Mouse (Mus musculus): ENCODE measurements around the gene Mad2l2. TPM values are rescaled to one million over a fixed set of nuclear protein-coding genes. Genes with fewer than 3 reads are reported as not detected.

Mad2l2 gene
- 105 and 106 TPM in 2 replicates for polyA plus RNA-seq (2015; fragmentation: Nextera tagmentation; extraction: Ambion mirVana)

GRCm38 (mm10) chr4:148130133-148130532, at the start of gene Mad2l2:
TSS of gene Mad2l2 (plus strand) at chr4:148130384.
- H3K4me1 ChIP-seq (replicated peaks) = peaks cover 65% of the 10 kb centered on the region
- H3K36me3 ChIP-seq = peaks cover 7% of the 10 kb centered on the region; the same call in 1 of the 2 replicates
- peak; percentile 16 for ATAC-seq
- no peaks in the 10 kb centered on the region; the same call in 1 of the 2 replicates for H3K9me3 ChIP-seq
- peak within 1 kb of the TSS; percentile 99 for H3K27ac ChIP-seq
- peak within 1 kb of the TSS; percentile 78 for H3K4me3 ChIP-seq (replicated peaks)
- no peaks in the 10 kb centered on the region for H3K27me3 ChIP-seq
- under 1% methylated on average over 18 of the region's 18 CpGs for WGBS
- peak within 1 kb of the TSS; percentile 61 for H3K4me2 ChIP-seq (replicated peaks)
- peak within 1 kb of the TSS; percentile 98 for H3K9ac ChIP-seq (replicated peaks)

GRCm38 (mm10) chr4:148080597-148080973, 49.6 kb upstream of the Mad2l2 start:
- H3K36me3 ChIP-seq = no peaks in the 10 kb centered on the region
- 100% methylated on average over 1 of the region's 1 CpGs for WGBS
- no peak overlapping the region for H3K27ac ChIP-seq
- no peak overlapping the region for H3K9ac ChIP-seq (replicated peaks)
- ATAC-seq = no peak
- H3K4me2 ChIP-seq (replicated peaks) = no peak overlapping the region
- H3K4me1 ChIP-seq (replicated peaks) = peaks cover 16% of the 10 kb centered on the region
- H3K27me3 ChIP-seq = no peaks in the 10 kb centered on the region
- no peaks in the 10 kb centered on the region for H3K9me3 ChIP-seq
- no peak overlapping the region for H3K4me3 ChIP-seq (replicated peaks)

- Histone ChIP-seq H3K27me3 (no peaks in the 10 kb centered on the region), H3K27ac (no peak overlapping the region), H3K9me3 (no peaks in the 10 kb centered on the region), H3K4me3 (replicated peaks) (no peak overlapping the region), H3K36me3 (no peaks in the 10 kb centered on the region), H3K4me2 (replicated peaks) (no peak overlapping the region), H3K4me1 (replicated peaks) (peaks cover 18% of the 10 kb centered on the region), H3K9ac (replicated peaks) (no peak overlapping the region)
- WGBS = 92% methylated on average over 10 of the region's 10 CpGs
- ATAC-seq = no peak; the same call in 1 of the 2 replicates
These were observed 49.0 kb upstream of the Mad2l2 start for GRCm38 (mm10) chr4:148081201-148081600.

DNA sequence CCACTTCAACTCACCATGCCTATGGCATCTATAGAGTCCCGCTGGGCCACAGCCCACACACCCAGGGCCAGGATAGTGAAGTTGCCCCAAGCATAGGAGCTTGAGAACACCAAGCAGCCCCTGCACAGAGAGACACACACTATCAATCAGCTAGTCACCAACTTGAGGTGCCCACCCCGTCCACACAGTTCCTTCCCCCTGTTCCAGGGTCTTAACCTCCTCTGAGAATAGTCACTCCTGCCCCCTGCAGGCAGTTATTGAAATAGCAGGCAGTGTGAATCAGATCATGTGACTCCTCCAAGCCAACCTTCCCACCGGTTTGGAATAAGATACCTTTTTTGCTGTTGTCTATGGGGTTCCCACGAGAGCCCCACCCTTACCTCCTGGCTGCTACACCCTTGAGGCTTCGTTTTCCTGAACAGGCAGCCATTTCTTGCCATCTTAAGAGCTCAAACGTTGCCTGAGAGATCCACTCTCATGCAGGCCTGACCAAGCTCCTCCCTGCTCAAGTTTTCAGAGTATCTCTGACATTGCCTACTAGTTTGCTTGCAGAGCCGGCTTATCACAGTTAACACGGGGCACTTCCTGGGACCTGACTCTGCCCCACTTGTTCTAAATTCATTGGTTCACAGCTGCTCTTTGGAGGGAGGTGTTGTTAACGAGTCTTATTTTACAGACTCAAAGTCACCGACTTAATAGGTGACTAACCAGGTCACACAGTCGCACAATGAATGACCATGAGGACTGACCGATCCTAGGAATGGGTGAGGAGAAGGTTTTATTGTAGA, 47.7 kb upstream of the Mad2l2 start:
- Histone ChIP-seq H3K27ac (no peak overlapping the region), H3K4me1 (replicated peaks) (peaks cover 26% of the 10 kb centered on the region), H3K36me3 (no peaks in the 10 kb centered on the region), H3K9me3 (no peaks in the 10 kb centered on the region), H3K9ac (replicated peaks) (no peak overlapping the region), H3K4me2 (replicated peaks) (no peak overlapping the region), H3K4me3 (replicated peaks) (no peak overlapping the region), H3K27me3 (no peaks in the 10 kb centered on the region)
- WGBS = 58% methylated on average over 12 of the region's 12 CpGs
- peak; percentile 50 for ATAC-seq

- no peaks in the 10 kb centered on the region for H3K36me3 ChIP-seq
- H3K9me3 ChIP-seq = no peaks in the 10 kb centered on the region
- WGBS = 69% methylated on average over 21 of the region's 21 CpGs
- no peak overlapping the region for H3K9ac ChIP-seq (replicated peaks)
- peaks cover 35% of the 10 kb centered on the region for H3K4me1 ChIP-seq (replicated peaks)
- no peak overlapping the region for H3K27ac ChIP-seq
- no peak overlapping the region for H3K4me2 ChIP-seq (replicated peaks)
- ATAC-seq = no peak
- no peak overlapping the region for H3K4me3 ChIP-seq (replicated peaks)
- no peaks in the 10 kb centered on the region for H3K27me3 ChIP-seq
These were observed 46.8 kb upstream of the Mad2l2 start for GRCm38 (mm10) chr4:148083176-148083899.

DNA sequence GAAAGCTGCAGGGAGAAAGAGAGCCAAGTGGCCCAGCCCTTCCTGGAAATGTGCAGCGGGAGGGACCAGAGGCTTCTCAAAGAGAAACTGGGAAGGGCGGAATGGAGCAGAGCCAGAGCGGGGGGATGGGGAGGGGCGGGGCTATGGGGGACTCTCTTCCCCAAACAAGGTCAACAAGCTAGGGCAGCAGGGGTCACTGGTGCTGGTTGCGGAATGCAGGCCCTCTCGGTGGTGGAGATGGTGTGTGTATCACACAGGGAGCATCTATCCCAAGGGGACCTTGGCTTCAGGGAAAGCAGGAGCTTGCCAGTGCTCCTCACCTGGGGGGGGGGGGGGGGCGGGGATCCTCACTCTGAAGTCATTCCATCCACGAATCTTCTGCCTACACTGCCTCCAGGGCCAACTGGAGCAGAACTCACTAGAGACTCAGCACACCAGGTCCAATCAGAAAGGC, 45.9 kb upstream of the Mad2l2 start:
- ATAC-seq = no peak
- whole genome bisulfite sequencing = 6% methylated on average over 8 of the region's 8 CpGs
- Histone ChIP-seq H3K36me3 (no peaks in the 10 kb centered on the region), H3K4me3 (replicated peaks) (no peak overlapping the region), H3K4me1 (replicated peaks) (peaks cover 44% of the 10 kb centered on the region), H3K27ac (no peak overlapping the region), H3K9ac (replicated peaks) (no peak overlapping the region), H3K4me2 (replicated peaks) (no peak overlapping the region), H3K9me3 (no peaks in the 10 kb centered on the region), H3K27me3 (no peaks in the 10 kb centered on the region)

GRCm38 (mm10) chr4:148085131-148085906, 44.9 kb upstream of the Mad2l2 start:
- Histone ChIP-seq H3K9me3 (no peaks in the 10 kb centered on the region), H3K4me1 (replicated peaks) (peaks cover 45% of the 10 kb centered on the region), H3K4me2 (replicated peaks) (no peak overlapping the region), H3K36me3 (no peaks in the 10 kb centered on the region), H3K27ac (no peak overlapping the region), H3K27me3 (no peaks in the 10 kb centered on the region), H3K4me3 (replicated peaks) (no peak overlapping the region), H3K9ac (replicated peaks) (no peak overlapping the region)
- no peak for ATAC-seq
- 45% methylated on average over 10 of the region's 10 CpGs for WGBS

DNA sequence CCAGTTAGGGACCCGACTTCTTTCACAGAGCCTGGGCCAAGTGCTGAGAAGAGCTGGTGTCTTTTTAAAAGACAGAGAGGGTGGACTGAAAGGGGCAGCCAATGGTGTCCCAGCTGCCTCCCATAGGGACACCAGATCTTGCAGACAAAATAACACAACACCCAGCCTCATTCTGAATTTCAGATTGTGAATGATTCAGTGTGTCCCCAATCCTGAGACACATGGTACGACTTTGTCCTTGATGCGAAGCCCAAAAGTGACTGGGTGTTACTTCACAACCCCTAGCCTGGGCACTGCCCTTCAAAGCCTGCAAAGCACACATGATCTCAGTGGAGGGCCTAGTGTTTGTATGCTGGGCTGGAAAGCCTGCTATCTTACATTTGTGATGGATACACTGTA, 44.3 kb upstream of the Mad2l2 start:
- Histone ChIP-seq H3K4me3 (replicated peaks) (no peak overlapping the region), H3K9ac (replicated peaks) (no peak overlapping the region), H3K27ac (no peak overlapping the region), H3K4me2 (replicated peaks) (no peak overlapping the region), H3K4me1 (replicated peaks) (peaks cover 45% of the 10 kb centered on the region), H3K9me3 (no peaks in the 10 kb centered on the region), H3K27me3 (no peaks in the 10 kb centered on the region), H3K36me3 (no peaks in the 10 kb centered on the region)
- whole genome bisulfite sequencing = 74% methylated on average over 3 of the region's 3 CpGs
- no peak for ATAC-seq

GRCm38 (mm10) chr4:148087091-148087906, 42.9 kb upstream of the Mad2l2 start:
- Histone ChIP-seq H3K27me3 (no peaks in the 10 kb centered on the region), H3K9ac (replicated peaks) (peak overlapping the region; percentile 74), H3K9me3 (no peaks in the 10 kb centered on the region), H3K4me3 (replicated peaks) (peak overlapping the region; percentile 54), H3K36me3 (no peaks in the 10 kb centered on the region), H3K4me1 (replicated peaks) (peaks cover 45% of the 10 kb centered on the region), H3K4me2 (replicated peaks) (peak overlapping the region; percentile 76), H3K27ac (no peak overlapping the region)
- peak; percentile 76 for ATAC-seq
- whole genome bisulfite sequencing = 3% methylated on average over 30 of the region's 30 CpGs

- Histone ChIP-seq H3K4me3 (replicated peaks) (peak within 1 kb of the TSS; percentile 54), H3K9me3 (no peaks in the 10 kb centered on the region), H3K4me2 (replicated peaks) (peak within 1 kb of the TSS; percentile 76), H3K27ac (peak within 1 kb of the TSS; percentile 73), H3K36me3 (no peaks in the 10 kb centered on the region), H3K27me3 (no peaks in the 10 kb centered on the region), H3K4me1 (replicated peaks) (peaks cover 45% of the 10 kb centered on the region), H3K9ac (replicated peaks) (peak within 1 kb of the TSS; percentile 74)
- 3% methylated on average over 34 of the region's 34 CpGs for WGBS
- peak; percentile 93 for ATAC-seq
These were observed 42.2 kb upstream of the Mad2l2 start, which contains the start of gene Agtrap for GRCm38 (mm10) chr4:148087907-148088527. TSS of gene Agtrap (minus strand) at chr4:148088031.

GRCm38 (mm10) chr4:148089166-148089565, 41.0 kb upstream of the Mad2l2 start:
- Histone ChIP-seq H3K36me3 (no peaks in the 10 kb centered on the region), H3K27me3 (no peaks in the 10 kb centered on the region), H3K27ac (no peak overlapping the region), H3K4me2 (replicated peaks) (no peak overlapping the region), H3K4me3 (replicated peaks) (no peak overlapping the region), H3K4me1 (replicated peaks) (peaks cover 37% of the 10 kb centered on the region), H3K9ac (replicated peaks) (no peak overlapping the region), H3K9me3 (no peaks in the 10 kb centered on the region)
- no peak for ATAC-seq
- WGBS = 67% methylated on average over 4 of the region's 4 CpGs
